Comparison of ENCODE assay signal across 10 mouse cellular contexts in genomic region chr5:93027120-93027675, GRCm38 (mm10). TPM values are rescaled to one million over a fixed set of nuclear protein-coding genes. Genes with fewer than 3 reads are reported as not detected.
DNase-seq lines count a peak whose midpoint lies in the region; ATAC-seq and TF ChIP-seq lines count a peak whose summit lies in the region.
"Had no signal": no experiment of that assay in that cellular context is flagged by ENCODE, and none has a peak within 500 bp of the region (broad histone marks: within the 10 kb centered on the region; RNA-seq: fewer than 3 reads in every experiment).

No protein-coding gene starts in this region.

- ATAC-seq in lung, postnatal 0 days, result peak; percentile 60
- no peak for ATAC-seq in intestine, postnatal 0 days
- ATAC-seq in stomach, embryonic 15.5 days (ENCODE audit: insufficient read depth, low FRiP score, low read depth), result no peak

- H3K27ac ChIP-seq in lung, postnatal 0 days (ENCODE audit: low read length), result no peak overlapping the region; the same call in 1 of the 2 replicates
- H3K27ac ChIP-seq in intestine, postnatal 0 days (ENCODE audit: low read depth, low read length), result peak overlapping the region; percentile 90
- H3K27ac ChIP-seq in stomach, embryonic 15.5 days, result peak overlapping the region; percentile 80
- no peak overlapping the region for H3K27ac ChIP-seq in layer of hippocampus, adult 2 months
- H3K27ac ChIP-seq: embryonic facial prominence, embryonic 12.5 days had no signal

- no peaks in the 10 kb centered on the region for H3K27me3 ChIP-seq in lung, postnatal 0 days (replicated peaks; ENCODE audit: insufficient read depth, low read length)
- H3K27me3 ChIP-seq in intestine, postnatal 0 days (replicated peaks; ENCODE audit: control insufficient read depth, insufficient read depth, low read length), result no peaks in the 10 kb centered on the region
- no peaks in the 10 kb centered on the region for H3K27me3 ChIP-seq in stomach, embryonic 15.5 days (replicated peaks)
- H3K27me3 ChIP-seq: embryonic facial prominence, embryonic 12.5 days had no signal

- WGBS in lung, postnatal 0 days, result 33% methylated on average over 9 of the region's 9 CpGs
- 44% methylated on average over 9 of the region's 9 CpGs for WGBS in intestine, postnatal 0 days
- WGBS in stomach, embryonic 15.5 days, result 32% methylated on average over 9 of the region's 9 CpGs

- H3K9me3 ChIP-seq in lung, postnatal 0 days (ENCODE audit: low read length), result no peaks in the 10 kb centered on the region
- no peaks in the 10 kb centered on the region for H3K9me3 ChIP-seq in intestine, postnatal 0 days (ENCODE audit: control insufficient read depth)
- no peaks in the 10 kb centered on the region for H3K9me3 ChIP-seq in stomach, embryonic 15.5 days
- H3K9me3 ChIP-seq: embryonic facial prominence, embryonic 12.5 days had no signal

- no peak overlapping the region for H3K4me3 ChIP-seq in lung, postnatal 0 days (ENCODE audit: low read depth, low read length)
- no peak overlapping the region for H3K4me3 ChIP-seq in intestine, postnatal 0 days (ENCODE audit: low read depth, low read length)
- no peak overlapping the region for H3K4me3 ChIP-seq in stomach, embryonic 15.5 days (replicated peaks)
- H3K4me3 ChIP-seq in layer of hippocampus, adult 2 months, result no peak overlapping the region
- H3K4me3 ChIP-seq: embryonic facial prominence, embryonic 12.5 days had no signal

- peak; percentile 66 for DNase-seq in lung, postnatal 0 days (ENCODE audit: low spot score)
- no peak for DNase-seq in lung, postnatal 25 days (ENCODE audit: low spot score)
- DNase-seq in heart, adult 18-20 months, result peak; percentile 62 to 76
- no peak for DNase-seq in frontal cortex, postnatal 36 days (ENCODE audit: low spot score in 2 of 2)
- DNase-seq in adrenal gland, adult (ENCODE audit: inconsistent age in 2 of 2, low spot score in 1 of 2), result no peak
- no peak for DNase-seq in layer of hippocampus, adult 2 months (ENCODE audit: low spot score in 2 of 2)
- DNase-seq: right cerebral cortex, postnatal 14 days had no signal

- 0 out of 2 replicates have a peak, but pooled peaks cover 2% of the 10 kb centered on the region for H3K4me1 ChIP-seq in lung, postnatal 0 days (ENCODE audit: insufficient read depth, low read depth, low read length)
- H3K4me1 ChIP-seq in intestine, postnatal 0 days (replicated peaks; ENCODE audit: control insufficient read depth, insufficient read depth, low read length), result peaks cover 6% of the 10 kb centered on the region; the same call in 1 of the 2 replicates
- peaks cover 24% of the 10 kb centered on the region for H3K4me1 ChIP-seq in stomach, embryonic 15.5 days

- 0 out of 2 replicates have a peak overlapping the region, but pooled peaks have one; percentile 5 for H3K4me2 ChIP-seq in lung, postnatal 0 days (replicated peaks; ENCODE audit: low read depth, low read length)
- 0 out of 2 replicates have a peak overlapping the region, but pooled peaks have one; percentile 1 for H3K4me2 ChIP-seq in intestine, postnatal 0 days (replicated peaks; ENCODE audit: low read depth)
- no peak overlapping the region; the same call in 1 of the 2 replicates for H3K4me2 ChIP-seq in stomach, embryonic 15.5 days
- H3K4me2 ChIP-seq: embryonic facial prominence, embryonic 12.5 days had no signal

- no peak for TF ChIP-seq EP300 in lung, postnatal 0 days (IDR thresholded peaks at IDR 0.05)

- H3K9ac ChIP-seq in lung, postnatal 0 days (replicated peaks; ENCODE audit: low read depth), result no peak overlapping the region
- no peak overlapping the region for H3K9ac ChIP-seq in intestine, postnatal 0 days (ENCODE audit: low read depth, low read length)
- no peak overlapping the region for H3K9ac ChIP-seq in stomach, embryonic 15.5 days
- H3K9ac ChIP-seq: embryonic facial prominence, embryonic 12.5 days had no signal

- H3K36me3 ChIP-seq in lung, postnatal 0 days (ENCODE audit: insufficient read depth, low read length), result no peaks in the 10 kb centered on the region
- H3K36me3 ChIP-seq in intestine, postnatal 0 days (ENCODE audit: control insufficient read depth, insufficient read depth), result no peaks in the 10 kb centered on the region
- H3K36me3 ChIP-seq in stomach, embryonic 15.5 days, result no peaks in the 10 kb centered on the region
- H3K36me3 ChIP-seq: embryonic facial prominence, embryonic 12.5 days had no signal

- no peak for TF ChIP-seq CTCF in lung, postnatal 0 days (IDR thresholded peaks at IDR 0.05)
- no peak for TF ChIP-seq CTCF in intestine, postnatal 0 days (IDR thresholded peaks at IDR 0.05; ENCODE audit: low read depth)
- no peak for TF ChIP-seq CTCF in layer of hippocampus, adult 2 months (conservative IDR thresholded peaks at IDR 0.05)

RNA-seq across cellular contexts. Expression of gene Sowahb, which starts 17.6 kb away (rescaled TPM):
- polyA plus RNA-seq in lung, postnatal 0 days (2015; fragmentation: Nextera tagmentation; extraction: Ambion mirVana), result 1.2 and 1.3 TPM in 2 replicates
- under 1 TPM; 0.07 to 0.08 TPM for total RNA-seq in heart, adult 18-20 months (2021)
- 16.1 and 18.0 TPM in 2 replicates for polyA plus RNA-seq in intestine, postnatal 0 days (2015; fragmentation: Nextera tagmentation; extraction: Ambion mirVana)
- 1.8 and 3.0 TPM in 2 replicates for polyA plus RNA-seq in stomach, embryonic 15.5 days (2015; fragmentation: Nextera tagmentation; extraction: Ambion mirVana)
- total RNA-seq in layer of hippocampus, adult 2 months (2021), result 1 to 10 TPM; 2.0 to 2.2 TPM

Comparison
In these comparisons a context has a peak if more than half of its experiments do, and no peak if none do; other contexts are left out.
1. DNase-seq: peak in lung, postnatal 0 days (single experiment) and heart, adult 18-20 months (2 of 2); none in lung, postnatal 25 days (single experiment), frontal cortex, postnatal 36 days (0 of 2), adrenal gland, adult (0 of 2) and layer of hippocampus, adult 2 months (0 of 2).
2. H3K27ac ChIP-seq: peak in intestine, postnatal 0 days (single experiment) and stomach, embryonic 15.5 days (single experiment); none in lung, postnatal 0 days (single experiment) and layer of hippocampus, adult 2 months (single experiment).